Mouse (Mus musculus) liver, embryonic 13.5 days (tissue): ENCODE results near the gene Dnah2. TPM values are rescaled to one million over a fixed set of nuclear protein-coding genes. Genes with fewer than 3 reads are reported as not detected.

Experiments used
- ATAC-seq: fragments of 200-750 bp; cut with Nextera tagmentation; 2 replicates; pipeline ENCODE4 v1.8.0; 2017; ENCODE audit warnings: low read depth, mild to moderate bottlenecking, moderate number of reproducible peaks, moderate library complexity
- DNase-seq: peaks from one replicate; pipeline ENCODE4 v3.0.0; 2022
- H3K27ac ChIP-seq: fragments of 300-500 bp; sonication (generic); 2 replicates; pipeline ENCODE4 v1.5.1; 2015; ENCODE audit warnings: moderate library complexity, mild to moderate bottlenecking, inconsistent platforms
- H3K27me3 ChIP-seq: fragments of 300-500 bp; sonication (generic); 2 replicates; pipeline ENCODE4 v1.6.1; 2015; ENCODE audit warnings: mild to moderate bottlenecking, inconsistent platforms
- H3K36me3 ChIP-seq: fragments of 300-500 bp; sonication (generic); 2 replicates; pipeline ENCODE4 v1.6.1; 2015; ENCODE audit warnings: mild to moderate bottlenecking, inconsistent platforms
- H3K4me1 ChIP-seq: fragments of 300-500 bp; sonication (generic); replicated peaks from 2 replicates; pipeline ENCODE4 v1.6.1; 2015; ENCODE audit warnings: inconsistent platforms
- H3K4me2 ChIP-seq: fragments of 300-500 bp; sonication (generic); 2 replicates; pipeline ENCODE4 v1.6.1; 2015; ENCODE audit warnings: inconsistent platforms, mild to moderate bottlenecking, moderate library complexity
- H3K4me3 ChIP-seq: fragments of 300-500 bp; sonication (generic); replicated peaks from 2 replicates; pipeline ENCODE4 v1.5.1; 2015; ENCODE audit warnings: mild to moderate bottlenecking, inconsistent platforms
- H3K9ac ChIP-seq: fragments of 300-500 bp; sonication (generic); 2 replicates; pipeline ENCODE4 v1.6.1; 2015; ENCODE audit warnings: mild to moderate bottlenecking, inconsistent platforms
- H3K9me3 ChIP-seq: fragments of 300-500 bp; sonication (generic); replicated peaks from 2 replicates; pipeline ENCODE4 v1.6.1; 2016; ENCODE audit warnings: inconsistent platforms
- WGBS: fragments of 180-500 bp; shearing (Covaris S2); methylation state at CpG from one replicate; pipeline ENCODE4 v1.1.7; 2015; ENCODE audit not compliant: insufficient replicate concordance; 5-methylcytosine and 5-hydroxymethylcytosine counted together
- polyA plus RNA-seq: library from polyadenylated mRNA; unstranded; fragments of >200 nt; fragmentation: Nextera tagmentation; extraction: Ambion mirVana; gene quantifications from 2 replicates; pipeline ENCODE4 v1.2.1, GENCODE M21; 2015

Dnah2 gene
- polyA plus RNA-seq, 1 experiment from 2014 or later: 0.12 TPM

- Histone ChIP-seq H3K4me2 (no peak overlapping the region), H3K27ac (no peak overlapping the region), H3K27me3 (peaks cover 19% of the 10 kb centered on the region), H3K36me3 (no peaks in the 10 kb centered on the region), H3K9ac (0 out of 2 replicates have a peak overlapping the region, but pooled peaks have one; percentile 3), H3K4me1 (peaks cover 35% of the 10 kb centered on the region), H3K4me3 (no peak overlapping the region), H3K9me3 (no peaks in the 10 kb centered on the region)
- ATAC-seq: peak; percentile 49; the same call in 1 of the 2 replicates
- WGBS: 22% methylated on average over 2 of the region's 2 CpGs
- DNase-seq: no peak
Observed at GRCm38 (mm10) chr11:69426246-69426645, 122.7 kb downstream of the Dnah2 start.

- WGBS: 26% methylated on average over 6 of the region's 6 CpGs
- Histone ChIP-seq H3K36me3 (no peaks in the 10 kb centered on the region), H3K9me3 (no peaks in the 10 kb centered on the region), H3K27ac (no peak overlapping the region), H3K27me3 (peaks cover 28% of the 10 kb centered on the region), H3K4me2 (no peak overlapping the region), H3K4me3 (no peak overlapping the region), H3K9ac (no peak overlapping the region), H3K4me1 (peaks cover 52% of the 10 kb centered on the region)
- DNase-seq: no peak
- ATAC-seq: no peak
Observed at GRCm38 (mm10) chr11:69423885-69424284, 125.0 kb downstream of the Dnah2 start.

- H3K4me1 ChIP-seq: peaks cover 57% of the 10 kb centered on the region
- no peak for DNase-seq
- WGBS: 73% methylated on average over 10 of the region's 10 CpGs
- H3K27ac ChIP-seq: no peak overlapping the region
- H3K27me3 ChIP-seq: peaks cover 36% of the 10 kb centered on the region
- no peaks in the 10 kb centered on the region for H3K9me3 ChIP-seq
- no peak overlapping the region for H3K9ac ChIP-seq
- no peak for ATAC-seq
- H3K4me2 ChIP-seq: no peak overlapping the region
- H3K36me3 ChIP-seq: no peaks in the 10 kb centered on the region
- H3K4me3 ChIP-seq: no peak overlapping the region
Observed at GRCm38 (mm10) chr11:69422842-69423241, 126.1 kb downstream of the Dnah2 start.

- Histone ChIP-seq H3K9ac (no peak overlapping the region), H3K9me3 (no peaks in the 10 kb centered on the region), H3K4me1 (peaks cover 67% of the 10 kb centered on the region), H3K27ac (no peak overlapping the region), H3K36me3 (no peaks in the 10 kb centered on the region), H3K4me2 (peak overlapping the region; percentile 95), H3K27me3 (peaks cover 49% of the 10 kb centered on the region), H3K4me3 (peak overlapping the region; percentile 61)
- 30% methylated on average over 25 of the region's 25 CpGs for WGBS
- ATAC-seq (no peak), DNase-seq (no peak)
Observed at GRCm38 (mm10) chr11:69421131-69421977, 127.6 kb downstream of the Dnah2 start.

- DNase-seq (no peak), ATAC-seq (no peak)
- Histone ChIP-seq H3K36me3 (no peaks in the 10 kb centered on the region), H3K27ac (no peak overlapping the region), H3K9me3 (no peaks in the 10 kb centered on the region), H3K4me2 (peak overlapping the region; percentile 95), H3K9ac (no peak overlapping the region; the same call in 1 of the 2 replicates), H3K4me3 (peak overlapping the region; percentile 61), H3K4me1 (peaks cover 65% of the 10 kb centered on the region), H3K27me3 (peaks cover 51% of the 10 kb centered on the region)
- WGBS: 14% methylated on average over 10 of the region's 10 CpGs
Observed at GRCm38 (mm10) chr11:69420554-69421000, 128.3 kb downstream of the Dnah2 start.

- ATAC-seq (peak; percentile 59), DNase-seq (peak; percentile 70)
- Histone ChIP-seq H3K4me3 (peak overlapping the region; percentile 61), H3K4me2 (peak overlapping the region; percentile 95), H3K9ac (peak overlapping the region; percentile 65), H3K9me3 (no peaks in the 10 kb centered on the region), H3K36me3 (no peaks in the 10 kb centered on the region), H3K27ac (peak overlapping the region; percentile 81), H3K27me3 (peaks cover 55% of the 10 kb centered on the region), H3K4me1 (peaks cover 71% of the 10 kb centered on the region)
- 1% methylated on average over 31 of the region's 31 CpGs for WGBS
Observed at GRCm38 (mm10) chr11:69419813-69420553, 128.9 kb downstream of the Dnah2 start.

- ATAC-seq (no peak), DNase-seq (no peak)
- WGBS: under 1% methylated on average over 19 of the region's 19 CpGs
- Histone ChIP-seq H3K4me1 (peaks cover 76% of the 10 kb centered on the region), H3K36me3 (no peaks in the 10 kb centered on the region), H3K4me3 (peak overlapping the region; percentile 61), H3K4me2 (peak overlapping the region; percentile 95), H3K9me3 (no peaks in the 10 kb centered on the region), H3K9ac (peak overlapping the region; percentile 65), H3K27ac (peak overlapping the region; percentile 81), H3K27me3 (peaks cover 55% of the 10 kb centered on the region)
Observed at GRCm38 (mm10) chr11:69419443-69419812, 129.5 kb downstream of the Dnah2 start.

- Histone ChIP-seq H3K27me3 (peaks cover 55% of the 10 kb centered on the region), H3K4me2 (peak overlapping the region; percentile 95), H3K36me3 (no peaks in the 10 kb centered on the region), H3K4me1 (peaks cover 77% of the 10 kb centered on the region), H3K4me3 (peak overlapping the region; percentile 61), H3K9me3 (no peaks in the 10 kb centered on the region), H3K9ac (peak overlapping the region; percentile 73), H3K27ac (peak overlapping the region; percentile 81)
- ATAC-seq (peak; percentile 81), DNase-seq (peak; percentile 85)
- WGBS: under 1% methylated on average over 45 of the region's 45 CpGs
Observed at GRCm38 (mm10) chr11:69418481-69419442, 130.1 kb downstream of the Dnah2 start.

- H3K4me3 ChIP-seq: peak overlapping the region; percentile 61
- peak overlapping the region; percentile 81 for H3K27ac ChIP-seq
- H3K9ac ChIP-seq: peak overlapping the region; percentile 73
- H3K9me3 ChIP-seq: no peaks in the 10 kb centered on the region
- H3K4me1 ChIP-seq: peaks cover 83% of the 10 kb centered on the region
- under 1% methylated on average over 39 of the region's 39 CpGs for WGBS
- H3K36me3 ChIP-seq: peaks cover 3% of the 10 kb centered on the region; the same call in 1 of the 2 replicates
- H3K27me3 ChIP-seq: peaks cover 51% of the 10 kb centered on the region
- H3K4me2 ChIP-seq: peak overlapping the region; percentile 95
- DNase-seq (peak; percentile 66), ATAC-seq (no peak)
Observed at GRCm38 (mm10) chr11:69417449-69418384, 131.2 kb downstream of the Dnah2 start.
